Mouse (Mus musculus) megakaryocyte-erythroid progenitor cell, adult 5-6 weeks (primary cell): ENCODE results near the gene Rhou. TPM values are rescaled to one million over a fixed set of nuclear protein-coding genes. Genes with fewer than 3 reads are reported as not detected.
"Not testable (repeated sequence)": the region's sequence is repeated elsewhere in the genome, so short reads cannot be mapped to it uniquely, and the experiment has no call there.

ENCODE experiments used
- ATAC-seq: replicated peaks from 2 replicates; pipeline ENCODE4 v1.8.0; 2016; ENCODE audit warnings: mild to moderate bottlenecking, inconsistent platforms; ENCODE audit not compliant: severe bottlenecking, poor library complexity, low FRiP score, low TSS enrichment
- total RNA-seq, 2 experiments: library from RNA; stranded (forward) in 1 of 2; stranded (reverse) in 1 of 2; fragments of 200-1000, 215-1000 nt in 1 of 2; fragments of >200 nt in 1 of 2; fragmentation: Nextera tagmentation in 1 of 2; gene quantifications; 2 replicates each; pipeline ENCODE4 v1.2.3; 2014 to 2017

Gene Rhou
- 0.25 TPM in 1 of 2 replicates, not detected in the other for total RNA-seq (2014; fragmentation: Nextera tagmentation)
- total RNA-seq (2017) = 0.05 TPM in 1 of 2 replicates, not detected in the other

DNA sequence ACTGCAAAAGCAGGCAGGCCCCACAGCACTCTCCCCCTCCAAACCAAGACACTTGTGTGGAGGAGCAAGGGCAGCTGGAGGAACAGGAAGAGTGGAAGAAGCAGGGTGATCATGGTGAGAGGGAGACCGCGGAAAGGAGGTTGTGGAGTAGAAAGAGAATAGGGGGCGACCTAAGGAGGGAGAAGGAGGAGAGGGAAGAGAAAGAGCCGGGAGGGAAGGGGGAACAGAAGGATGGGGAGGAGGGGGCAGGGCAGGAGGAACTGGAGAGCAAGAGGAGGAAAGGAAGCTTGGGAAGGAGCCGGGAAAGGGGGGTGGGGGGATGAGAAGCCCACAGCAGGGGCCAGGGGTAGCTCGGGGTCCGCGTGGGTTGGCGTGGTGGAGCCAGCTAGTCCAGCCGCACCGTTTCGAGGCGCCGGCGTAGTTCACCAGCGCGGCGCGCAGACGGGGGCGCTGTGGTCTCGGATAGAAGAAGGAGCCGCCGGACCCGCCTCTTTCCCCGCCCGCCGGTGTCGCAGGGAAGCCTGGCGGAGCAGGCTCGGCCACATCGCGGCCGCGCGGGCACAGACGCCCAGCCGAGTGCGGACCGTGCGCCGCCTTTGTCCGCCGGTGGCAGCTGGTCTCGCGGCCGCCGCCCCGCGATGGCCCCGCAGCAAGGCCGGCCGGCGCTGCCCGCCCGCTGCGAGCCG is at the start of gene Rhou:
Rhou (plus strand) TSS at position 622 of the 686 bp plus-strand sequence.
- peak; percentile 91 for ATAC-seq

DNA sequence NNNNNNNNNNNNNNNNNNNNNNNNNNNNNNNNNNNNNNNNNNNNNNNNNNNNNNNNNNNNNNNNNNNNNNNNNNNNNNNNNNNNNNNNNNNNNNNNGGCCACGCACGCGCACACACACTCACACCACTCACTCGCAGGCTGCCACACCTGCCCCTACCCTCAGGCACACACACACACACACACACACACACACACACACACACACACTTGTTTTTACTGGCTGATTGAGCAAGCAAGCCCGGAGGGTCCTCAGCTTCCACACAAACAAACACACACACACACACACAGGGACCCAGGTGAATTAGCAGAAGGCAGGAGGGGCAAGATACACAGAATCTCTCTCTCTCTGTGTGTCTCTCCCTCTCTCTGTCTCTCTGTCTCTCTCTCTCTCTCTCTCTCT is 41.1 kb upstream of the Rhou start:
- ATAC-seq = not testable (repeated sequence)

DNA sequence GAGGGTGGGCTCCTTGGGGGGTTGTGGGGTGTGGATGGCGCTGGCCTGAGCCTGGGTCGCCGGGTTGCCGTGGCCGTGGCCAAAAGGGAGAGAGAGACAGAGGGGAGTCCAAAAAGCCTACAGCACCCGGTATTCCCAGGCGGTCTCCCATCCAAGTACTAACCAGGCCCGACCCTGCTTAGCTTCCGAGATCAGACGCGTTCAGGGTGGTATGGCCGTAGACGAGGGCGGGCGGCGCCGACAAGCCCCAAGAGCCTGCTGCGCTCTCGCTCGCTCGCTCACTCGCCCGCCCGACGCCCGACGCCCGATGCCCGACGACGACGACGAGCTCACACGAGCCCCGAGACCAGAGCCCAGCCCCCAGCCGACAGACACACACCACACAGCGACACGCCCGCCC is 30.2 kb upstream of the Rhou start:
- not testable (repeated sequence) for ATAC-seq

DNA sequence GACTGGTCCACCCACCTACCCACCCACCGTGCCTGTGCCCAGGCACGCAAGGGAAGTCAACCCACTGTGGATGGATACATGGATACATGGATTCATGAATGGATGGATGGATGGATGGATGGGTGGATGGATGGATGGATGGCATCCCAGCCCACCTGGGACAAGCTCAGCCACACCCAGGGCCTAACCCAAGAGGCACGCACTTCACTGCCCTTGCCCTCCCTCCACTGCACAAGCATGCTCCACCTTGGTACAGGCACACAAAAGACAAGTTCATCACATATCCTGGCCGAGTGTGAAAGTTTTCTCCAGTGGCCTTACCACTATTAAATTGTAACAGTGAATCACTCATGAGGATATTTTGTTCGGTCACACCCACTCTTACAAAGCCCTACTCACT is 29.5 kb upstream of the Rhou start:
- no peak for ATAC-seq

DNA sequence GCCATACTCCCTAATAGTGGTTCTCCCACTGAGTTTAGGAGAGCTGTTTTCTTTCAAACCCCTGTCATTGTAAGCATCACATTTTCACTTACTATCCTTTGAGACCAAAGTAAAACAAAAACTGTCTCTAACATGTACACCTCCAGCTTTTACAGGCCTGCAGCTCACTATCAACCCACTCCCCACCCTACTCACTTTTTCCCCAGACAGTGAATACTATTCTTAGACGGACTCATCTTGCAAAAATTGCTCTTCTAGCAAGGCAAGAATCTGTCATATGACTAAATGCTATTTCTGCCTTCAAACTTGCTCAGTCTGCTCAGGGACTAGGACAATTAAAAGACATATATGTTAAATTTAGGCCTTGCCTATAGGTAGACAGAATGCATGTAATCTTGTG is 29.0 kb upstream of the Rhou start:
- no peak for ATAC-seq

DNA sequence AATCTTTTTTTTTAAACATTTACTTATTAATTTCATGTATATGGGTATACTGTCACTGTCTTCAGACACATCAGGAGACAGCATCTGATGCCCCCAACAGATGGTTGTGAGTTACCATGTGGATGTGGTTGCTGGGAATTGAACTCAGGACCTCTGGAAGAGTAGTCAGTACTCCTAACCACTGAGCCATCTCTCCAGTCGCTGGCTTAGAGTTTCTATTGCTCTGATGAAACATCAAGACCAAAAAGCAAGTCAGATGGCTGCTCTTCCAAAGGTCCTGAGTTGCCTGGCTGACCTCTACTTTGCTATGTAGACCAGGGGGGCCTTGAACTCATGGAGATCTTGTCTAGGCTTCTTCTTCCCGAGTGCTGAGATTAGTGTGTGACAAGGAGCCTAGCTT is 28.0 kb upstream of the Rhou start:
- no peak for ATAC-seq

DNA sequence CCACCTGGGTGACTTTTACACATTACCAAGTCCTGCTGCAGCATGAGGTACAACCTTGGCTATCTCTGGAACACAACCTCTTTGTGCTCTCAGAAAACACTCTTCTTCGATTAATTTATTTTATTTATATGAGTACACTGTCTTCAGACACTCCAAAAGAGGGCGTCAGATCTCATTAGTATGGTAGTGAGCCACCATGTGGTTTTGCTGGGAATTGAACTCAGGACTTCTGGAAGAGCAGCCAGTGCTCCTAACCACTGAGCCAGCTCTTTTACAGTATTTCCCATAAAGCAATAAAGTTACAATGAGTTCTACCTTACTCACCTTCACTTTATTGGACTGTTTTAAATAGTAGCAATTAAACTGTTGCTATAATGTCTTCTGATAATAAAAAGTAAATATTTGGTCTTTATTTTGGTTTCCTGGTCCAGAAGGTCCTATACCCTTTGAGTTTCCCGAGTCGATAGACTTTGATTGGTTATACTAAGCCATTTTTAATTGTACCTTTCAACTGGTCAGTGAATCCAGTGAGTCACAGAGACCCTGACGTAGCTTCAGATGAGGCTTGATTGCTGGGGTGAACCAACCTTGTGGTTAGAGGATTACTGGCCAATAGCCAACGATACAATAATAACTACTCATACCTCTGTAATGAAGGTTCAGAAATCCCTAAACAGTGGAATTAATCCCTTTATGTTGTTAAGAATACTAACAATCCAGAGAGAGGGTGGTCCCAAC is 26.1 kb upstream of the Rhou start:
- ATAC-seq = no peak

DNA sequence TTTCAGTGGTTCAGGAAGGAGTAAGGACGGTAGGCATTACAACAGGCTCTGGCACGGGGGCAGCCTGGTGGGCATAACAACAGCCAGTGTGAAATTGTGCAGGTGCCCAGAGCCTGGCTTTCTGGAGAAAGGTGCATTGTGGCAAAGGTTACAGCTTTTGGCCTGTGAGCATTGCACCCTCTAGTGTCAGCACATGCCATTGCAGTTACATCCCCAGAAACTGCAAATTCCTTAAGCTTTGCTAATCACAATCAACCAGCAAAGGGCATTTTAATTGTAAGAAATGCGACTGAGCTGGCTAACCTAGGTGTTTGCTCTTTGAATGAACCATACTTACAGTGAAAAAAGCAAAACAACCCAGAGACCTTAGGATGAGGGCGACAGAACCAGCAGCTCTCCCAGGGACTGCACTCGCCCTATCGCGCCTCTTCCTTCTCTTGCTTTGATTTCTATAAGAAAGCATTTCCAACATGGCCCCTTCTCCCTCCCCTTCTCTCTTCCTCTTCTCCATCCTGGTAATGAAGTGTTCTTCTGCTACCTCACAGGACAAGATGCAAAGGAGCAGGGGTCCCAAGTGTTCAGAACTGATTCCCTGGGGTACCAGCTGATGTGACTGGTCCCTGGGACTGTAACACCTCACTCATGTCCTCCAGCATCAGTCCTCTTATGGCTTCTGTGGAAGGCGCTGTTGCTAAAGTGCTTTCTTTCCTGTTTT is 25.3 kb upstream of the Rhou start:
- 0 out of 2 replicates have a peak, but pooled peaks have one; percentile 42 for ATAC-seq

DNA sequence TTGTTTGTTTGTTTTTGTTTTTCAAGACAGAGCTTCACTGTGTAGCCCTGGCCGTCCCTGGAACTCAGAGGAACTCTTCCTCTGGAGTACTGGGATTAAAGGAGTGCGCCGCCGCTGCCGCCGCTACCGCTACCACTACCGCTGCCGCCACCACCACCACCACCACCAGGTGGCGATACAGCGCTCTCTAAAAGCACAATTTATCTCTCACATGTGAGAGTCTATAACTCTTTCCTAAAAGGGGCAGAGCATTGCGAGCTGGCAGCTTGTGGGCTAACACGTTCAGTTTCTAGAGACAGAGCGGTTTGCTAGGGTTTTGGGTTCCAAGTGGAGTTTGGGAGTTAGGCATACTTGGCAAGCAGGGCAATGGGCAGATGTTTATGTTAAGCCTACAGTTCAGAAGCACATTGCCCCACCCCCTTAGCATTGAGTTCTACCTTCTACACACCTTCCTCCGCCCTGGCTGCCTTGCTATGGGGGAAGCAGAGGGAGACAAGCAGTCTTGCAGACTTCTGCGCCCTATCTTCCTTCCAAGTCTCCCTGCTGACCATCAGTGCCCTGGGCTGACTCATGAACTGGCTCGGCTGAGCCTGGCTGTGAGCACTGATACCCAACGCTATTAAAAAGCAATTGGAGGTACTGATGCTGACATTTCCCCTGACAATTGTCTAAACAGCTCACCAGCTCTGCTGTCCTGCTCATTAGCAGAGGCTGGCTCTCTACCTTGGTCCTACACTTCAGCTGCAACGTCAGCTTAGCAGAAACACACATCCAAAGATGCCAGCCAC is 24.6 kb upstream of the Rhou start:
- peak; percentile 80 for ATAC-seq

DNA sequence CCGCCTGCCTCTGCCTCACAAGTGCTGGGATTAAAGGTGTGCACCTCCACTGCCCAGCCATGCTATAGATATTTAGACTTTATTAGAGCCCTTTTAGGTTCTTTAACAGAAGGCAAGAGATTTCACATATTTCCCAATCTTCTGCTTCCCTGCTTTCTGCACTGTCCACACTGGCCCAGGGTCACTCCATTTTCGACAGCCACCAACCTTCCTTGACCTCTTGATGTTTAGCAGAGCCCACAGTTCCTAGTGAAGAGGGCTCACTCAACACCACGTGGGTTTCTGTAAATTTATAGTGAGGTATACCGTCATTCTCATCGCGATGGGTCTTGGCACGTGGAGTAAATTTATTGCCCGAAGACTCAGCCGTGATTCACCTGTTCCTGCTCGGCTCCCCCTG is 23.7 kb upstream of the Rhou start:
- ATAC-seq = no peak

DNA sequence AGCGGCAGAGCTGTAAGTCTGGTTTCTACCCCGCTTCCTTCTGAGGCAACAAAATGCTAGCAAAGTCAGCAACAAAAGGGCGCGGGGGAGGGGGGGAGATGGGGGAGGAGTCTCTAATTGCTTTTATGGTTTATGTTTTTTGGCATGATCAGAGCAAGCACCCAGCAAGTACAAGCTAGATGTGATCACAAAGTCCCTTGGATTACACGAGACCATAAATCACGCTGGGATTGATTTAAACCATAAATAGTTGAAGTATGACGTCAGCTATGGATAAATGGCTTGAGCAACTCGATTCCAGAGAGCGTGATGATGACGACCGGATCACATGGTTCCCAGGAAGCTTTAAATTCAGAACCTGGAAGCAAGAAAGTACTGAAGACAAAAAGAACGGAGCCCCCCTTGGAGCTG is 22.9 kb upstream of the Rhou start:
- ATAC-seq = no peak

DNA sequence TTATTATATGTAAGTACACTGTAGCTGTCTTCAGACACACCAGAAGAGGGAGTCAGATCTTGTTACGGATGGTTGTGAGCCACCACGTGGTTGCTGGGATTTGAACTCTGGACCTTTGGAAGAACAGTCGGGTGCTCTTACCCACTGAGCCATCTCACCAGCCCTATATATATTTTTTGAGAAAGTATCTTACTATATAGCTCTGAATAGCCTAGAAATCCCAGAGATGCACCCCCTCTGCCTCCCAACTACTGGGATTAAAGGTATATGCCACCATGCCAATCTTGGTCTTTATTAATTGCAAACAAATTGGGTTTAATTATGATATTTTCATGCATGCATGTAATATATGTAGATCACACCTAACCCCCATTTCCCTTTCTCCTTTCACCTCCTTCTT is 22.0 kb upstream of the Rhou start:
- ATAC-seq = not testable (repeated sequence)

DNA sequence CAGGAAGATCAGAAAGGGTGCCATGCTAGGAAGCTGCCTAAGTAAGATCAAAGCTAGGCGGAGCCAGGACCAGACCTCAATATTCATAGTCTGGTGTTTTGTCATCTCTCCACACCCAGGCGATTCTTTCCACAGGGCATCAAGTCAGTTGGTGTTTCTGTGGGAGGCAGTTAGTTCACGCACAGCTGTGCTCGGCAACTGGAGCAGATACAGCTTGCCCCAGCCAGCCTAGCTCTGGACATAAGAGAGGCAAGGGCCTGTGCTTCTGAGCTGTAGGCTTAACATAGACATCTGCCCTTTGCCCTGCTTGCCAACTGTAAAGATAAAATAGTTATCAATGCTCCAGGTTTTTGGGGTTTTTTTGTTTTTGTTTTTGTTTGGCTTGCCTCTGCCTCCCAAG is 21.5 kb upstream of the Rhou start:
- 0 out of 2 replicates have a peak, but pooled peaks have one; percentile 38 for ATAC-seq

DNA sequence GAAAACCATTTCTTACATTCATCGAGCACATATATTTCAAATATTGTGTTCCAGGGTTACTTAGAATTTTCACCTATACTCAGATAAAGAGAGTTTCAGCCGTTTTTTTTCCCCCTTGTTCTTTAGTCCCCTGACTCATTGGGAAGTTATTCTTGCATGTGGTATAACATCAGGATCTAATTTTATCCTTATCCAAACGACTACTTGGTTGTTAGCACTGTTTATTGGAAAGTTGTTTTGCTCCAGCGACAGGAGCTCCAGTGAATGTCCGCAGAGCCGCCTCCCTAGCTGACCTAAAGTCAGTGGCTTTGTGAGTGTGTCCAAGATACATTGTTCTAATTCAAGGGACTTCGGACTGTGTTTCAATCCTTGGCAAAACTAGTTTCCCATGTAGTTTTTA is 19.9 kb upstream of the Rhou start:
- ATAC-seq = no peak

DNA sequence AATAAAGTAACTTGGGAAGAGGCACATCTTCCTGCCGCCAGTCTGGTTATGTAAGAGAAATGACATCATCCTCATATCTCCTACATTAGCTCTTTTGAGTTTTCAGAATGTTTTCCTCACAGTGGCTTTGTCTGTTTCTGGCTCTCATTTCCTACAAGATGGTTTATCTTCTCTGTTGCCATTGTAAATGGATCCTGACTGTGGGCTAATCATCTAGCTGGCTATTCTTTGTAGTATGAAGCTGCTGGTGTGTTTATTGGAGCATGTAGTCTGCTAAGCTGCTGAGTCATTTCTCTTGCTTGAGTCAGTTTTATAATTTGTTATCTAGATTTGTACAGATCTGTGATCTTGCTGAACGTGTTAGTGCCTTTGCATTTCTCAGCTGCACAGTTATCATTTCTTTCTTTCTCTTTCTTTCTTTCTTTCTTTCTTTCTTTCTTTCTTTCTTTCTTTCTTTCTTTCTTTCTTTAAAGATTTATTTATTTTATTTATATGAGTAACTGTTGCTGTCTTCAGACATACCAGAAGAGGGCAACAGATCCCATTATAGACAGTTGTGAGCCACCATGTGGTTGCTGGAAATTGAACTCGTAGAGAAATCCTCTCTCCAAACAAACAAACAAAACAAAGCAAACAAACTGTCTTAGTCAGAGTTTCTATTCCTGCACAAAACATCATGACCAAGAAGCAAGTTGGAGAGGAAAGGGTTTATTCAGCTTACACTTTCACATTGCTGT is 19.2 kb upstream of the Rhou start:
- no peak for ATAC-seq

DNA sequence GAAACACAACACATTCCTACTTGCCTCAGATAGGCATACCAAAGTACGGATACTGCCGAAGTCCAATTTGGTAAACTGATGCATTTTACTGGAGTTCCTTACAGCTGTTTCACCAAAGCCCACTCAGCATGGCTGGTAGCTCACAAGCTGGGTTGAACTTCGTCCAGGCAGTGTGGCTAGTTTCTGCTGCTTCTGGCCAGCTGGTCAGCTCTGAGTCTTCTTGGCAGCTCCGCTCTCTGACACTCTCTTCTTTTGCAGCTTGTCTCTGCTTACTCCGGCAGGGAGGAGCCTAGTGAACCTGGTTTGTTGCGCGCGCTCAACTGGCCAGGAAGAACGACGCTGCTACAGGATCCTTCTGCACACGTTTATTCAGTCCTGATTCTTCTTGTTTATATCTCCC is 18.1 kb upstream of the Rhou start:
- ATAC-seq = no peak

DNA sequence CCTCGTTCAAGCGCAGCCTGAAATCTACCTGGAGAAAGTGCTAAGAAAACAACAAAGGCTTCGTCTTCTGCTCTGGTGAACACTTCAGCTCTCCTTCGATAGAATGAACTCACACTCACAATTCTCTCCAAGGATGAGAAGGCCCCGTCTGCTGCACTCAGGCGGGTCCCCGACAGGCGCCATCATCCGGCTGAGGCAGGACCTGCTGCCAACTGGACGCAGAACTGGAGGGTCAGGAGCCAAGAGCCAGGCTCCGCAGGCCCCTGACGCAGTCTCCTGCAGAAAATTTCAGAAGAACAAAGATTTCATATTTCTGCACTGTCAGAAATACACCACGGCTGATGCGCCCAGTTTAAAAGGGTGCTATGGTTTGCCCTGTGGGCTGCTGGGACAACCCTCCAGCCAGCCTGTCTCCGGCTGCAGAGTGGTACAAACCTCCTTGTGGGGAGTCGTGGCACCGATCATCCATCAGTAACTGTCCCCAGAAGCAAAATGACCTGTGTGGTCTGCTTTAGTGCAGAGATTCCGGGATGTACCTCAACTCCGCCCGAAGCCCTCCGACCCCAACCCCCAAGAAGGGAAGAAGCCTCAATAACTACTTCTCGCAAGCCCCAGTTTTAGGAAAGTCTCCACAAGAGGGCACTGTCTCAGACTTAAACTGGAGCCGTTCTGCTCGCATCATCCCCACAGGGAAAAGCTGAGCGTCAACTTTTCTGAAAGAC is 10.2 kb upstream of the Rhou start:
- ATAC-seq = peak; percentile 61; the same call in 1 of the 2 replicates

DNA sequence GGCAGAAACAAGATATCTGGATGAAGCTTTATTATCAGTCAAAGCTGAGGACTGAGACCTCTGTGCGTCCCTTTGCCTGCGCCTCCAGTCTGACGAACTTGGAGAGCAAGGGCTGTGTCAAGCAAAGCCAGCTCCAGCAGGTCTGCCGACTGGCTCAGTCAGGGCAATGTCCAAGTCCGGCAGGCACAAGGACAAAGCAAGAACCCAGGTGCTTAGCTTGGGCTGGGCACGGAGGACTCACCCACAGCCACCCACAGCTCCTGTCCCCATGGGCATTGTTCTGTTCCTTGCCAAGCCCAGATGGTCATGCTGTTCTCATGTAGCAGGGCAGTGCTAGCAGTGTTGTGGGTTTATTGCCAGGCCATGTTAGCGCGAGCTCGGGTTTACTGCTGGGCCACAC is 8.5 kb upstream of the Rhou start:
- no peak for ATAC-seq
